Mouse (Mus musculus) testis, adult 2 months (tissue): ENCODE measurements around the gene Tmbim1.

ENCODE experiments used
- CTCF ChIP-seq: fragments of 200-500 bp; IDR thresholded peaks from 2 replicates; pipeline ENCODE4 v1.5.1; 2012; ENCODE audit warnings: low read depth, mild to moderate bottlenecking, inconsistent platforms, low read length, moderate library complexity; ENCODE audit not compliant: control insufficient read depth, insufficient read depth, insufficient replicate concordance
- POLR2A ChIP-seq: fragments of 200-500 bp; IDR thresholded peaks from 2 replicates; pipeline ENCODE4 v1.6.1; 2012; ENCODE audit warnings: low read depth, mild to moderate bottlenecking, inconsistent platforms, low read length, moderate library complexity; ENCODE audit not compliant: control insufficient read depth

DNA sequence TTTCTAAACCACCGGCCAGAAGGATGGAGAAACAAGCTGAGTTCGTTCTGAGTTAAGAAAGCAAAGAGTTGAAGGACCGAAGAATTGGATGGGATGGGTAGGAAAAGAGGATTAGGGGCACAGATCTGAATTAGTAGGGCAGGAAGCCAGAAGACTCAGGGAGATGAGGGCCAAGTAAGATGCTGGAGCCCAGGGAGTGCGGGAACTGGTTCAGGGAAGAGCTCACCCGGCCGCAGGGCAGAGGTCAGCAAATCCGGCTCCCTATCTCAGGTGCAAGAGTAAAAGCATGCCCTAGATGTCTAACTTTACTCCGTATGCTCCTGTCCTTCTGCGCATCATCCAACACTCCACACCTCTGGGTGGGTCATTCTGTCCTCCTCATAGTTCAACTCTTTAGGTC, 27.5 kb upstream of the Tmbim1 start:
- TF ChIP-seq CTCF, result no peak
- no peak for TF ChIP-seq POLR2A
